Mouse (Mus musculus) intestine, embryonic 16.5 days (tissue): ENCODE results near the gene Klf6. TPM values are rescaled to one million over a fixed set of nuclear protein-coding genes. Genes with fewer than 3 reads are reported as not detected.
A peak's percentile ranks its signal among the peaks of the same experiment; 100 is the strongest.

Source experiments
- ATAC-seq: fragments of 200-750 bp; cut with Nextera tagmentation; 2 replicates; pipeline ENCODE4 v1.8.0; 2017; ENCODE audit warnings: moderate TSS enrichment, moderate library complexity
- H3K27ac ChIP-seq: fragments of 300-500 bp; sonication (generic); 2 replicates; pipeline ENCODE4 v1.5.1; 2014; ENCODE audit warnings: mild to moderate bottlenecking, low read length
- H3K27me3 ChIP-seq: fragments of 300-500 bp; sonication (generic); replicated peaks from 2 replicates; pipeline ENCODE4 v1.6.1; 2014; ENCODE audit warnings: low read length, control low read depth, mixed read lengths; ENCODE audit not compliant: control insufficient read depth, insufficient read depth
- H3K36me3 ChIP-seq: fragments of 300-500 bp; sonication (generic); 2 replicates; pipeline ENCODE4 v1.6.1; 2014; ENCODE audit warnings: low read length, control low read depth; ENCODE audit not compliant: control insufficient read depth, insufficient read depth
- H3K4me1 ChIP-seq: fragments of 300-500 bp; sonication (generic); 2 replicates; pipeline ENCODE4 v1.6.1; 2014; ENCODE audit warnings: low read length, control low read depth, mixed read lengths; ENCODE audit not compliant: control insufficient read depth, insufficient read depth
- H3K4me2 ChIP-seq: fragments of 300-500 bp; sonication (generic); 2 replicates; pipeline ENCODE4 v1.6.1; 2014; ENCODE audit warnings: low read depth, low read length, control low read depth
- H3K4me3 ChIP-seq: fragments of 300-500 bp; sonication (generic); 2 replicates; pipeline ENCODE4 v1.5.1; 2014; ENCODE audit warnings: mild to moderate bottlenecking, low read length
- H3K9ac ChIP-seq: fragments of 300-500 bp; sonication (generic); 2 replicates; pipeline ENCODE4 v1.6.1; 2014; ENCODE audit warnings: low read depth, low read length
- H3K9me3 ChIP-seq: fragments of 300-500 bp; sonication (generic); 2 replicates; pipeline ENCODE4 v1.6.1; 2016; ENCODE audit warnings: low read length, control low read depth; ENCODE audit not compliant: control insufficient read depth
- WGBS: fragments of 180-500 bp; shearing (Covaris S2); extraction: QIAGEN DNeasy Blood & Tissue Kit; methylation state at CpG from one replicate; pipeline ENCODE4 v1.1.7; 2014; 5-methylcytosine and 5-hydroxymethylcytosine counted together
- polyA plus RNA-seq: library from polyadenylated mRNA; unstranded; fragments of >200 nt; fragmentation: Nextera tagmentation; extraction: Ambion mirVana; gene quantifications from 2 replicates; pipeline ENCODE4 v1.2.1, GENCODE M21; 2015

Klf6 gene
- polyA plus RNA-seq, 1 experiment from 2014 or later: 71.5 TPM

DNA sequence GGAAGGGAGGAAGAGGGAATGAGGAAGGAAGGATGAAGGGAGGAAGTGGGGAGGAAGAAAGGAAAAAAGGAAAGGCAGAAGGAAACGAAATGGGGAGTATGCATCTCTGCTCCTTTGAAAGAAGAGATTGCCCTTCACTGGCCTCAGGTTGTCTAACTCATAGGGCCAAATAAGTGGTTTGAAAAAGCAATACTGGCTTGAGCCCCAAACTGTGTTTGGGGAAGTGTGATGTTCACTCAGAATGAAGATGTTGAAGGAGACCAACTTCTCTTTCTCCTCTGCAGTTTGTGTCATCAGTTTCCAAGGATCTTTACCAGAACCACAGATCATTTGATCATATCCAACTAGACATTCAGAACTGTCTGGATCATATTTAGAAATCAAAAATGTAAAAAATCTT lies 27.4 kb downstream of the Klf6 start:
- Histone ChIP-seq H3K36me3 (no peaks in the 10 kb centered on the region), H3K9ac (no peak overlapping the region), H3K27ac (no peak overlapping the region), H3K4me1 (no peaks in the 10 kb centered on the region), H3K27me3 (no peaks in the 10 kb centered on the region), H3K9me3 (no peaks in the 10 kb centered on the region), H3K4me3 (no peak overlapping the region), H3K4me2 (no peak overlapping the region)
- ATAC-seq: no peak
- 92% methylated on average over 1 of the region's 1 CpGs for WGBS

DNA sequence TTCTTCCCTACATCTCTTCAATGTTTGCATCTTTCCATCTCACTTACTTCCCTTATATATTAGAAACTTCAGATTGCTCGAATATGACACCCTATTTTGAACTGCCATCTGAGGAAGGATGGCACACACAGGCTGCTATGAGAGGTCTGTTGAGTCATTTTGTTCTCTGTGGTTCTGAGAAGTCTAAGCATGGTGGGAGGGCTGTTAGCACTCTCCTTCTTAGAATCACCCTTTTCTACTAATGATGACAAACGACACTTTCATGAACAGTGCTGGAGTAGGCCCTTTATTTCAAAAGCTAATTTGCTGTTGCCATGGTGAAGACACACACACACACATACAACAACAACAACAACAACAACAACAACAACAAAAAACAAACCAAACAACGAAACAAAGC lies 28.8 kb downstream of the Klf6 start:
- Histone ChIP-seq H3K4me2 (no peak overlapping the region), H3K27ac (no peak overlapping the region), H3K9ac (no peak overlapping the region), H3K36me3 (no peaks in the 10 kb centered on the region), H3K4me1 (no peaks in the 10 kb centered on the region), H3K27me3 (no peaks in the 10 kb centered on the region), H3K4me3 (no peak overlapping the region), H3K9me3 (no peaks in the 10 kb centered on the region)
- WGBS: 69% methylated on average over 3 of the region's 3 CpGs
- no peak for ATAC-seq

DNA sequence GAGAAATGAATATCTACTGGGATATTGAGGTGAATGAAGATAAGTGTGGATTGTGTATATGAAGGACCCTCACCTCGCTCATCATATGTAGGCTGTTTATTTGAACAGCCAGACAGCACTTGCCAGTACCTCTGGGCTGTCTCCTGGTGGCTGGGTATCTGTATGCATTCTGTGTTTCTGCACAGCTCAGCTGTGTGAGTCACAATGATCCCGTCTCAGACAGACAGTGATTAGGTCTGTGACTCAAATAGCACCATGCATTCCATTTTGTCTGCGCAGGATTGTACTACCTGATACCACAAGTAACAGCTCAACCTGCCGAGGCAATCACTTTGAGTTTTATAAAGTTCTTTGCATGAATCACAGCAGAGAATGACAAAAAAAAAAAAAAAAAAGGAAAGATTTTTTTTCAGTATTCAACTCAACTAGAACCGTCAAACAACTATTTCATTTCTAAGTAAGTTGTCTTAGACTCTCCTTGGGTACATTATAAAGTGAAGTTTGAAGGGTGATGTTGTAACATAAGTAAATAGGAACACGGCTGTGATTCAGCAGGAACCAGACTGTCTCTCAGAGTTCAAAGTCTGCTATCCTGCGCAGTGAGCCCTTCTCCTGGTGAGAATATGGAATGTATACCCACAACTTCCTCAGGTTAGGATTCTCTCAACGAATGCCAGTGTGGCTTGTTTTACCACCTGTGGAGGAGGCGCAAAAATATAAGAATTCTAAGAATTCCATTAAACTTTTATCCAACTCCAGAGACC lies 31.6 kb downstream of the Klf6 start:
- Histone ChIP-seq H3K4me2 (no peak overlapping the region), H3K9me3 (no peaks in the 10 kb centered on the region), H3K27me3 (no peaks in the 10 kb centered on the region), H3K4me1 (no peaks in the 10 kb centered on the region), H3K4me3 (no peak overlapping the region), H3K9ac (no peak overlapping the region), H3K36me3 (no peaks in the 10 kb centered on the region), H3K27ac (no peak overlapping the region)
- peak; percentile 88 for ATAC-seq
- WGBS: 69% methylated on average over 9 of the region's 9 CpGs

DNA sequence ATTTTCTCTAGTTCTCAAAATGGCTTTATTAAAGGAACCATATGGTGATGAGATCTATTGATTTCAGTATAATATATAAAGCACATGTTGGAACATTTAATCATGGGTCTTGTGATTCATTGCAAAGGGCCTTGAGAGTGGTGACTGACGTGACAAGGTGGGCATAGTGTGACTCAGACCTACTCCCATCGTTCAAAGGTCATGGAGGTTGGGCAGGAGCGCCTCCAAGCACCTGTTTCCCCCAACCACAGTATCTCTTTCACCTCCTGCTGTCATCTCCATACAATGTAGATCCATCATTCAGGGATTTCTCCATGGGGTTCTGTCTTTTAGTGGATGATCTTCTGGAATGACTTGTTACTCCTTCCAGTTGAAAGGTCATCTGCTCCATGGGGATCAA lies 33.6 kb downstream of the Klf6 start:
- H3K4me2 ChIP-seq: no peak overlapping the region
- H3K9me3 ChIP-seq: no peaks in the 10 kb centered on the region
- no peaks in the 10 kb centered on the region for H3K27me3 ChIP-seq
- no peaks in the 10 kb centered on the region for H3K36me3 ChIP-seq
- no peak overlapping the region for H3K9ac ChIP-seq
- whole genome bisulfite sequencing: 74% methylated on average over 3 of the region's 3 CpGs
- no peaks in the 10 kb centered on the region for H3K4me1 ChIP-seq
- H3K4me3 ChIP-seq: no peak overlapping the region
- H3K27ac ChIP-seq: no peak overlapping the region
- ATAC-seq: no peak

DNA sequence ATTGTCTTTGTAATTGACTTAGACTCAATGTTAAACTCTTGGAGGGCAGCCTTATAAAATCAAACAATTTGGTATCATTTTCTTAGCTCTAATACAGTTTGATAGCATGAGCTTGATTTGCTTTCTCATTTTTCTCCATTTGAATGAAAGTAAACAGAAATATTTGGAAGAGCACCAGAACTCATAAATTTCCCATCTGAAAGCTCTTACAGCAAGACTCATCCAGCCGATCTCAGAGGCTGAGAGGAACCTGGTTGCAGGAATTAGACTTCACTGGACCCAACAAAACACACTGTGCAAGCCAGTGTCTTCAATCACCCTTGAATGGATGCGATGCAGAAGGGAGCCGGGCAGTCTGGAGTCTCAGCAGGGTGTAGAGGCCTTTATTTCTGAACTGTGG lies 34.6 kb downstream of the Klf6 start:
- Histone ChIP-seq H3K27me3 (no peaks in the 10 kb centered on the region), H3K4me3 (no peak overlapping the region), H3K36me3 (no peaks in the 10 kb centered on the region), H3K27ac (no peak overlapping the region), H3K4me1 (no peaks in the 10 kb centered on the region), H3K9me3 (no peaks in the 10 kb centered on the region), H3K9ac (no peak overlapping the region), H3K4me2 (no peak overlapping the region)
- no peak for ATAC-seq
- WGBS: 43% methylated on average over 3 of the region's 3 CpGs

DNA sequence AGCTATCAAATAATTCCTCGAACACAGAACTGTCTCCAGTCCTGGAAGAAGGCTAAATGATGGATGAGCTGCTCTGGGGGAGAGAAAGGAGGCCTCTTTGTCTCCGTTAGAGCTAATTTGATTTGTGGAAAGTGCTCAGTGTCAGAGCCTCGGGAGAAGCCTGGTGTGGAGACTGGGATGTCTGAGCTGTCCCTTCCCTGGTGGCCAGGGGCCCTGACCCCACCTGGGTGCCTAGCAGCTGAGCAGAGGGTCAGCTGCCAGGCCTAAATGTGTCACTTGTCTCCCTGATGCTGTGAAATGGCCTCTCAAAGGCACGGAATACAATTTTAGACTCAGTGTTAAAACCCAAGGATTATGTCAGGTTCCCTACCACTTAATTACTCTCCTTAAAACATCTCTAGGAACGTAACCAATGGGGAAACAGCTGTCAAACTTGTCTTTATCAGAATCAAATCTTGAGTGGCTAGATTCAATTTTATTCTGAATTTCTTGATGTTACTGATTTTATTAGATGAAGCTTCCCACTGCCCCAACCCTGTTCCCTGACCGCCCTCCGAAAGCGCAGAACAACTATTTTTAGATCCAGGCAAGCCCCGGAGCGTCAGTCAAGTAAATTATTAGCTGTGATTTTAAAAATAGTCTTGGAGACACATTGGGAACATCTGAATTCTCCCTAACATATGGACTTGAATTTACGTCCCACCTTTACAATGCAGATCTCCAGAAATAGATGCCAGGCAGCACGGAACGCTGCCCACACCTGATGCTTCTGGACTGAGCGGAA lies 36.1 kb downstream of the Klf6 start:
- Histone ChIP-seq H3K9me3 (no peaks in the 10 kb centered on the region), H3K9ac (no peak overlapping the region), H3K27me3 (no peaks in the 10 kb centered on the region), H3K4me1 (no peaks in the 10 kb centered on the region), H3K36me3 (no peaks in the 10 kb centered on the region), H3K4me3 (no peak overlapping the region), H3K27ac (no peak overlapping the region), H3K4me2 (no peak overlapping the region)
- no peak for ATAC-seq
- WGBS: 67% methylated on average over 14 of the region's 14 CpGs

DNA sequence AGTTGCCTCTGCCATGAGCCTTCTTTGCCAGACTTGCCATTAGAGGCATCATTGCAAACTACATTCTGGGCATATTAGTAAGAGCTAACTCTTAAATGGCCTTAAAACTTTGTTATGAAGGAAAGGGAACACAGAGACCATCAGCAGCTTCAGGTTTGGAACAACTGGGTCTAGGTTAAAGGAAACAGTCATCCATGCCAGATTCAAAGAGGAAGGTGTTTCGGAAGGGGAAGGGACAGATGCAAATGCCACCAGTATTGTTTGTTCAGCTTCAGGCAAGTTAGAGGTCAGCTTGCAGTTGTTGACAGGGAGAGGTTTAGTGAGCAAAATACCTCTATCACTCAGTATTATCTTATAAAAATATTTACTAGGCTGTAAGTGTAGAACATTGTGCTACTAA lies 37.7 kb downstream of the Klf6 start:
- H3K27me3 ChIP-seq: no peaks in the 10 kb centered on the region
- H3K4me3 ChIP-seq: no peak overlapping the region
- no peak overlapping the region for H3K27ac ChIP-seq
- WGBS: 86% methylated on average over 1 of the region's 1 CpGs
- H3K4me1 ChIP-seq: no peaks in the 10 kb centered on the region
- no peaks in the 10 kb centered on the region for H3K36me3 ChIP-seq
- ATAC-seq: no peak
- no peak overlapping the region for H3K4me2 ChIP-seq
- no peak overlapping the region for H3K9ac ChIP-seq
- H3K9me3 ChIP-seq: no peaks in the 10 kb centered on the region

DNA sequence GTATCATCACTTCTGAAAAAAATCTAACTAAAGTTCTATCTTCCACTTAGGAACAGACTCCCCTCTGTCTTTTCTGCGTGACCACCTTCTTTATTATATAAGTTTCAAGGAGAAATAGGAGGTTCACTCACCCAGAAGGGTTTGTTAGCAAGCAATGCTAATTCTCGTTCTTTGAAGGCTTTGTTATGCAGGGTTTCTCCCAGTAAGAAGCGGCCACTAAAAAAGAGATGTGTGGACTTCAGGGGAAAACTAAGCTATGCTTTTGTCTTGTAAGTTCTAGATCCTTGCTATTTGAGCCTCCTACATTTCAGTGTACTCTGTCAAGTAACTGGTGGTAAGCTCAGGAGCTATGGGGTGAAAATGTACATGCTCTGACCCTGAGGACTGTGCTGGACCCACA lies 38.4 kb downstream of the Klf6 start:
- Histone ChIP-seq H3K27ac (no peak overlapping the region), H3K4me1 (no peaks in the 10 kb centered on the region), H3K4me2 (no peak overlapping the region), H3K4me3 (no peak overlapping the region), H3K9me3 (no peaks in the 10 kb centered on the region), H3K36me3 (no peaks in the 10 kb centered on the region), H3K9ac (no peak overlapping the region), H3K27me3 (no peaks in the 10 kb centered on the region)
- no peak for ATAC-seq
- WGBS: 72% methylated on average over 3 of the region's 3 CpGs

DNA sequence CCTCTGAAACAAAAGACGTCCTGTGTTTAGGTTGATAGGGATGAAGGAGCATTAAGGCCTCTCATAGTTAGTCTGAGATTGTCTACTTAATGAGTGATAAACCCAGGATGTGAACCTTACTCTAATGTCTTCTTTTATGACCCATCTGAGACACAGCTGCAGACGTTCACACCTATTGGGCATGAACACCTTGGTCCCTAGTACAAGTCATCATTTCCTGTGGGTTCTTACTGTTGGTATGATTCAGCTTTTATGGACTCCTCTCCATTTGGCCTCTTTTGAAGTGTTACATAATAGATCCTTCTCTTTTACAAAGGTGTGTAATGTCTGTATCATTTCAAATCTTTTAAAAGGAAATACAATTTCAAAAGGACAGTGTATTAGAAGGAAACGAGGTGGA lies 51.9 kb downstream of the Klf6 start:
- no peak overlapping the region for H3K4me3 ChIP-seq
- H3K9ac ChIP-seq: no peak overlapping the region
- no peaks in the 10 kb centered on the region for H3K9me3 ChIP-seq
- no peak for ATAC-seq
- no peaks in the 10 kb centered on the region for H3K27me3 ChIP-seq
- no peak overlapping the region for H3K4me2 ChIP-seq
- H3K27ac ChIP-seq: no peak overlapping the region
- 51% methylated on average over 3 of the region's 3 CpGs for WGBS
- H3K36me3 ChIP-seq: no peaks in the 10 kb centered on the region
- H3K4me1 ChIP-seq: no peaks in the 10 kb centered on the region
